ENCODE assay signal across 8 mouse cellular contexts in the genomic region with DNA sequence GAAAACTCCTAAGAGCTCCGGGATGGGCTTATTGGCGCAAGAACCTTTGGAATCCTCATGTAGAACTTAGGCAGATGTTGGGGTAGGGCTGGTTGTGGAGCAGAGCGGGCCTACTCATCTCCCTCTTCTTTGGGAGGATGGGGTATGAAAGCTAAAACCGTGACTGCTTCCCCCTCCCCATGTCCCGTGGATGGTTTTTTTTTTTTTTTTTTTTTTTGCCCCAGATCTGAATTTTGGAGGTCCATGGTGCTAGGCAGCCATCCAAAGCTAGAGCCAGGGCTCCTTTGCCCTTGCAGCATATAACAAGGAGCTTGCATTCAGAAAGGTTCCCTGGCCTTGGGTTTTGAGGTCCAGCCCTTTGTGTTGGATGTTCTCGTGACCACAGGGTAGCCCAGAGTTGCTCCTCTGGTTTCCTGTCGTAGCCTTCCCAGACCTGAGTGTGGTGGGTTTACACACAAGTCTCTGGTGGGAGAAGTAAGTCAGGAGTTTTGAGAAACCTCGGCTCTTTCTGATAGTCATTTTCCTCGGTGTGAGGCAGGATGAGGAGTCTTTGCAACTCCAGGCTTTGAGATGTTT. TPM values are rescaled to one million over a fixed set of nuclear protein-coding genes. Genes with fewer than 3 reads are reported as not detected.
DNase-seq lines count a peak whose midpoint lies in the region; ATAC-seq and TF ChIP-seq lines count a peak whose summit lies in the region.

No protein-coding gene starts in this region.

- 45% methylated on average over 9 of the region's 9 CpGs for WGBS in forebrain, embryonic 15.5 days
- WGBS in liver, embryonic 16.5 days (ENCODE audit: insufficient replicate concordance), result 24% methylated on average over 9 of the region's 9 CpGs

- H3K27me3 ChIP-seq in C2C12 (ENCODE audit: control insufficient read depth, insufficient read depth, insufficient read length), result no peaks in the 10 kb centered on the region
- no peaks in the 10 kb centered on the region for H3K27me3 ChIP-seq in forebrain, embryonic 15.5 days
- peaks cover 23% of the 10 kb centered on the region for H3K27me3 ChIP-seq in liver, embryonic 16.5 days (ENCODE audit: control insufficient read depth, insufficient read depth, low read depth, low read length)

- peaks cover 60% of the 10 kb centered on the region for H3K79me2 ChIP-seq in C2C12 (ENCODE audit: control insufficient read depth, insufficient read depth)

- peak overlapping the region; percentile 96 for H3K4me3 ChIP-seq in gastrocnemius, adult 2 months
- peak overlapping the region; percentile 61 for H3K4me3 ChIP-seq in C2C12 (ENCODE audit: insufficient read depth, poor library complexity, severe bottlenecking)
- peak overlapping the region; percentile 97 for H3K4me3 ChIP-seq in forebrain, embryonic 15.5 days
- H3K4me3 ChIP-seq in liver, embryonic 16.5 days (ENCODE audit: low read depth, low read length), result peak overlapping the region; percentile 79

- intact Hi-C loops in gastrocnemius, adult 2 months (cut with DNase I), result loop anchor here (5.0 kb wide), 1 partner anchor 60 kb away; no protein-coding TSS in a partner anchor
- intact Hi-C loops in gastrocnemius, postnatal 14 days (cut with DNase I; ENCODE audit: low total_unique reads), result no loop called here

- no peak for ATAC-seq in forebrain, embryonic 15.5 days (replicated peaks)
- no peak for ATAC-seq in liver, embryonic 16.5 days (ENCODE audit: low read depth)

- H3K4me2 ChIP-seq in forebrain, embryonic 15.5 days (replicated peaks), result peak overlapping the region; percentile 93
- H3K4me2 ChIP-seq in liver, embryonic 16.5 days (ENCODE audit: low read depth, low read length), result peak overlapping the region; percentile 94

- no peak for TF ChIP-seq CTCF in gastrocnemius, adult 2 months (IDR thresholded peaks at IDR 0.05)
- TF ChIP-seq CTCF in C2C12 (IDR thresholded peaks at IDR 0.05; ENCODE audit: control insufficient read depth, insufficient read depth, insufficient read length), result no peak

- H3K4me1 ChIP-seq in forebrain, embryonic 15.5 days, result peaks cover 56% of the 10 kb centered on the region
- H3K4me1 ChIP-seq in liver, embryonic 16.5 days (ENCODE audit: control insufficient read depth, low read depth, low read length), result peaks cover 16% of the 10 kb centered on the region

- H3ac ChIP-seq in C2C12 (ENCODE audit: control insufficient read depth, insufficient read length, low read depth), result peak overlapping the region; percentile 92

- H3K9me3 ChIP-seq in forebrain, embryonic 15.5 days, result no peaks in the 10 kb centered on the region
- no peaks in the 10 kb centered on the region for H3K9me3 ChIP-seq in liver, embryonic 16.5 days (replicated peaks; ENCODE audit: control insufficient read depth, low read length)

- H3K9ac ChIP-seq in forebrain, embryonic 15.5 days (replicated peaks), result peak overlapping the region; percentile 100
- H3K9ac ChIP-seq in liver, embryonic 16.5 days (ENCODE audit: low read depth, low read length), result peak overlapping the region; percentile 74; the same call in 1 of the 2 replicates

- no peak for DNase-seq in gastrocnemius, adult 2 months
- DNase-seq in gastrocnemius, postnatal 14 days, result no peak
- DNase-seq in yolk sac, embryonic 10.5 days (ENCODE audit: low spot score), result no peak
- no peak for DNase-seq in layer of hippocampus, postnatal 10 days (ENCODE audit: low spot score in 2 of 2)
- DNase-seq in frontal cortex, postnatal 36 days (ENCODE audit: low spot score in 2 of 2), result no peak

- H3K36me3 ChIP-seq in C2C12 (ENCODE audit: control insufficient read depth, insufficient read depth), result peaks cover 8% of the 10 kb centered on the region
- peaks cover 14% of the 10 kb centered on the region for H3K36me3 ChIP-seq in forebrain, embryonic 15.5 days
- H3K36me3 ChIP-seq in liver, embryonic 16.5 days (ENCODE audit: control insufficient read depth, insufficient read depth), result no peaks in the 10 kb centered on the region

- H3K27ac ChIP-seq in gastrocnemius, adult 2 months, result peak overlapping the region; percentile 94
- H3K27ac ChIP-seq in forebrain, embryonic 15.5 days (replicated peaks), result peak overlapping the region; percentile 99; the same call in 1 of the 2 replicates
- no peak overlapping the region for H3K27ac ChIP-seq in liver, embryonic 16.5 days (ENCODE audit: low read length)

- H3K79me3 ChIP-seq in C2C12 (ENCODE audit: low read depth), result peaks cover 48% of the 10 kb centered on the region

TF ChIP-seq in C2C12, 6 proteins besides CTCF, POLR2A, EP300 and RAD21:
- no peak for TF ChIP-seq FOSL1 (IDR thresholded peaks at IDR 0.05; ENCODE audit: insufficient read depth, low read length, poor library complexity, severe bottlenecking)
- TF ChIP-seq MYOD1 (IDR thresholded peaks at IDR 0.05; ENCODE audit: control insufficient read depth, insufficient read length, low read depth), result no peak
- TF ChIP-seq MYOG (IDR thresholded peaks at IDR 0.05; ENCODE audit: control insufficient read depth, extremely low read depth, insufficient read length), result no peak
- TF ChIP-seq CEBPB (IDR thresholded peaks at IDR 0.05; ENCODE audit: low read depth), result no peak
- no peak for TF ChIP-seq USF1 (IDR thresholded peaks at IDR 0.05; ENCODE audit: low read depth)
- TF ChIP-seq MAX (IDR thresholded peaks at IDR 0.05), result no peak

RNA-seq across cellular contexts. Expression of a gene that starts 1.4 kb away (rescaled TPM):
- total RNA-seq in gastrocnemius, adult 2 months (2021), result 10 to 100 TPM; 24.9 to 25.3 TPM
- total RNA-seq in gastrocnemius, postnatal 14 days (2021), result 10 to 100 TPM; 28.5 to 36.3 TPM
- polyA plus RNA-seq in C2C12 (2012; fragmentation: generic; extraction: Trizol), result 39.0 TPM
- polyA plus RNA-seq in forebrain, embryonic 15.5 days (2015; fragmentation: Nextera tagmentation; extraction: Ambion mirVana), result 80.5 and 82.2 TPM in 2 replicates
- 4.4 and 5.5 TPM in 2 replicates for polyA plus RNA-seq in liver, embryonic 16.5 days (2015; fragmentation: Nextera tagmentation; extraction: Ambion mirVana)
- 100 to 1,000 TPM; 121 to 137 TPM for total RNA-seq in layer of hippocampus, postnatal 10 days (2021)
